Mouse (Mus musculus) left cerebral cortex, adult 11 months (tissue): ENCODE measurements around the gene Rab42.
A peak's percentile ranks its signal among the peaks of the same experiment; 100 is the strongest.
"Not testable (repeated sequence)": the region's sequence is repeated elsewhere in the genome, so short reads cannot be mapped to it uniquely, and the experiment has no call there.

Experiments
- DNase-seq: peaks from one replicate; pipeline ENCODE4 v3.0.0; 2022; ENCODE audit warnings: low spot score

The Rab42 gene

GRCm38 (mm10) chr4:132311801-132312200, 8.6 kb upstream of the Rab42 start:
- DNase-seq, result no peak

- no peak for DNase-seq
Measured at GRCm38 (mm10) chr4:132311209-132311608, 8.0 kb upstream of the Rab42 start.

GRCm38 (mm10) chr4:132309849-132310472, 6.8 kb upstream of the Rab42 start:
- DNase-seq, result no peak

- no peak for DNase-seq
Measured at GRCm38 (mm10) chr4:132309140-132309848, 6.1 kb upstream of the Rab42 start.

- peak; percentile 91 for DNase-seq
Measured at GRCm38 (mm10) chr4:132308437-132309139, 5.4 kb upstream of the Rab42 start.

GRCm38 (mm10) chr4:132306004-132306403, 2.8 kb upstream of the Rab42 start:
- no peak for DNase-seq

GRCm38 (mm10) chr4:132305276-132305675, 2.1 kb upstream of the Rab42 start:
- DNase-seq, result no peak

GRCm38 (mm10) chr4:132303484-132303883, 299 bp upstream of the Rab42 start:
- not testable (repeated sequence) for DNase-seq

- no peak for DNase-seq
Measured at GRCm38 (mm10) chr4:132301965-132302938, 933 bp downstream of the Rab42 start.

GRCm38 (mm10) chr4:132301486-132301885, 1.7 kb downstream of the Rab42 start:
- no peak for DNase-seq

- DNase-seq, result no peak
Measured at GRCm38 (mm10) chr4:132299849-132300248, 3.3 kb downstream of the Rab42 start.

- no peak for DNase-seq
Measured at GRCm38 (mm10) chr4:132295696-132296390, 7.3 kb downstream of the Rab42 start.

- DNase-seq, result no peak
Measured at GRCm38 (mm10) chr4:132293682-132294240, 9.4 kb downstream of the Rab42 start.

- DNase-seq, result no peak
Measured at GRCm38 (mm10) chr4:132292988-132293387, 10.2 kb downstream of the Rab42 start.

GRCm38 (mm10) chr4:132291624-132292335, 11.4 kb downstream of the Rab42 start:
- DNase-seq, result no peak

GRCm38 (mm10) chr4:132291056-132291455, 12.1 kb downstream of the Rab42 start:
- no peak for DNase-seq

GRCm38 (mm10) chr4:132288840-132289239, 14.3 kb downstream of the Rab42 start:
- not testable (repeated sequence) for DNase-seq

- no peak for DNase-seq
Measured at GRCm38 (mm10) chr4:132275949-132276348, 27.2 kb downstream of the Rab42 start.

GRCm38 (mm10) chr4:132274156-132274862, 28.9 kb downstream of the Rab42 start, which contains the start of gene Taf12:
Gene Taf12, plus strand, starts transcription at chr4:132274375.
- DNase-seq, result peak; percentile 92
